Mouse (Mus musculus): Measurements from ENCODE around the gene Swap70. TPM values are rescaled to one million over a fixed set of nuclear protein-coding genes. Genes with fewer than 3 reads are reported as not detected.

Swap70 gene
- total and polyA plus RNA-seq, 3 experiments = 12.6 to 23.2 (median 13.0) TPM

GRCm38 (mm10) chr7:110237837-110238451, 16.4 kb downstream of the Swap70 start:
- DNase-seq = no peak

DNA sequence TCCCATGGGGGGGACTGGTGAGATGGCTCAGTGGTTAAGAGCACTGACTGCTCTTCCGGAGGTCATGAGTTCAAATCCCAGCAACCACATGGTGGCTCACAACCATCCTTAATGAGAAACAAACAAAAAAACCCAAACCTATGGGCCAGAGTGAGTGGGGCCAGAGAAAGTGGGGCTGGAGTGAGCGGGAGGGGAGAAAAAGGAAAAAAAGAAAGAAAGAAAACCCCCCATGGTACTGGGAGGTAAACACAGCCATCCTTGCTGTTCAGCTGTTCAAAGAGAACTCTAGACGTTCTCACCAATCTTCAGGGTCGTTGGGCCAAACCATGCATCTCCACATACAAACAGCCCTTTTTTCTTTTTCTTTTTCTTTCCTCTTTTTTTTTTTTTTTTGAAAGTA, 18.1 kb downstream of the Swap70 start:
- no peak for DNase-seq

- no peak for DNase-seq
These were observed 20.2 kb downstream of the Swap70 start for GRCm38 (mm10) chr7:110241472-110242289.

GRCm38 (mm10) chr7:110242290-110242581, 20.7 kb downstream of the Swap70 start:
- no peak for DNase-seq

DNA sequence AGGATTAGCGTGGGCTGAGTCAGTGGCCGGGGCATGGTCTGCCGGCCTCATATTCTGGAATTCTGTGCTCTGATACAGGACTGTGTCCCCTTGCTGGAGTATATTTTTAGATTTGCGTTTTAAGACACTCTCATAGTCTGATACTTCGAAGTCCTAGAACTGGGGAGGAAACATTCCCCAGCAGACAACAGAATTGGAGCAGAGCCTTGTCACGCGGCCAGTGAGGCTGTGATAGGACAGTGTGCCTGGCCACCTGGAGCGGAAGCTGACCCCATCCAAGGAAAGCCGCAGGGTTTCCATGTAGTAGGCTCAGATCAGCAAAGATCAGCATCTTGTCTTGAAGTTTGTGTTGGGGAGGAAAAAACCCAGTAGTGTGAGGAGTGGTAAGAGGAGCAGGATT, 23.6 kb downstream of the Swap70 start:
- DNase-seq = no peak

- DNase-seq = no peak
These were observed 25.0 kb downstream of the Swap70 start for GRCm38 (mm10) chr7:110246526-110246925.

- DNase-seq = no peak
These were observed 26.3 kb downstream of the Swap70 start for GRCm38 (mm10) chr7:110247801-110248200.

GRCm38 (mm10) chr7:110248677-110249076, 27.2 kb downstream of the Swap70 start:
- DNase-seq = no peak

DNA sequence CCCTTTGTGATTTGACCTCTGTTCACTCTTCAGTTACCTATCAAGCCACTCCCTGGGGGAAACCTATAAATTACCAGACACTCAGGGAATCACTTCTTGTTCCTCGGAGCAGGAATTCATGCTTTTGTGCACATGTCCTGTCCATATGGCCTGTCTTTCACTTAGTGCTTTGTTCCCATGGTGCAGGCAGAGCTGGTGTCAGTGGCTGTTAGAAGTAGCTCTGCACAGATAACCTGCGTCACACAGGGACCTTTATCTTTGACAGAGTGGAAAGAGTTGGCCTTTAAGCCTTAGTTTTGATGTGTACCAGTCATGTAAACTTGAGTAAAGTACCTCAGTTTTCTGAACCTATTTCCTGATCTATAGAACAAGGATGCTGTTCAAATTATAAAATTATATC, 32.4 kb downstream of the Swap70 start:
- no peak for DNase-seq

GRCm38 (mm10) chr7:110254395-110254794, 32.9 kb downstream of the Swap70 start:
- DNase-seq = no peak

DNA sequence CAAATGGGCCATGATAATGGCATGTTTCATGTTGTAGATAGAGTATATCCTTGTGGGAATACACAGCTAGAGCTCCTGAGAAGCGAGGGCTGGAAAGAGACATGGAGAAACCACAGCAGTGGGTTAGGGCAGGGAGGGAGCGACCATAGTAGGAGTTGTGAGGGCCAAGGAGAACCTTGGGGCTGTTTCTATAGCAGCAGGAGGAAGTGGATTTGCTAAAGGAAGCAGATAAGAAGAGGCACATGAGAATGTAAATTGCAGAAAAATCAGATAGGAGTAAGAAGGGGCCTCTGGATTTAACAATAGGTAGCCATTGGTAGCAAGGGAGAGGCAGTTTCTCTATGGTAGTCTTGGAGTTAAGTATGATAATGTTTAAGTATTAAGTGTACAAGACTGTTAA, 35.5 kb downstream of the Swap70 start:
- DNase-seq = no peak

DNA sequence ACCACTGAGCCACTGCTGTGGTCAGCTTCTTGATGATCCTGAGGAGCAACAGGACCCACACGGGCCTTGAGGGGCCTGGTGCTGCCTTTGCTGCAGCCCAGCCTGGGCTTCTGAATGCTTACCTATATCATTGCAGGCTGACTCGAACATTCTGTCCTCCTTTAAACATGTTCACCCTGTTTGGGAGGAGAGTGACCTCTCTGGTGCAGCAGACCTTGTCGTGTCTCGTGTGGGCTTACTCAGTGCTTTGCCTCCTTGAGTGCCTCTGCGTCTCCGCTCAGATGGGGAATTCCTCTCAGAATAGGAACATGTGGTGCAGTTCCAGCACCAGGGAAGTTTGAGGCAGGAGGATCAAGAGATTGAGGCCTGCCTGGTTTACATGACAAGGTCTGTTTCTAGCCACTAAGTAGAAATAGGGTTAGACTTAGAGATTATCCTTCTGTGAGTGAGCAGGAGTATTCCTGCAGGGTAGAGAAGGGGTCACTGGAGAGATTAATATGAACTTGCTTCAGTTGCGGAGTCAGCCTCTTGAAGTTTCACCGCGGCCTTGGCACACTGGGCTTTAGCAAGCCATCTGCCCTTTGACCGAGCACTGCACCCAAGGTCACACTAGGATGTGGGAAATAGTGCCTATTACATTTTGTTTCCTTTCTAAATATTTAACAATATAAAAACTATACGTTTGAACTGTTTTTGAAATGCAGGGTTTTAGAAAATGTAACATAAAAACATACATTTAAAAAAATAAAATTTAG, 36.9 kb downstream of the Swap70 start:
- peak; percentile 55 for DNase-seq

- DNase-seq = peak; percentile 59
These were observed 38.6 kb downstream of the Swap70 start for GRCm38 (mm10) chr7:110259966-110260711.

- DNase-seq = no peak
These were observed 40.3 kb downstream of the Swap70 start for GRCm38 (mm10) chr7:110261807-110262206.

GRCm38 (mm10) chr7:110262661-110263060, 41.1 kb downstream of the Swap70 start:
- no peak for DNase-seq

DNA sequence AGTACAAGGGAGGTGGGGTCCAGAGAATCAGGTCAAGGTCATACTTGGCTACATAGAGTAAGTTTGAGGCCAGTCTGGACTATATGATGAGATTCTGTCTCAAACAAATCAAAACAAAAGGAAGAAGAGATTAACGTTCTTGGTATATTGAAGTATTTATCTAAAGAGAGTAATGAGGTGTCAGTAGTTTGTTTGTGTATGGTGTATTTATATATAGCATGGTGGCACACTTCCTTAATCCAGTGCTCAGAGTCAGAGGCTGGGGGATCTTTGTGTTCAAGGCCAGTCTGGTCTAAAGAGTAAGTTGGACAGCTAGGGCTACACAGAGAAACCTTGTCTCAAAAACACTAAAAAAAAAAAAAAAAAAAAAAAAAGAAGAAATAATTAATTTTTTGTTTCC, 42.0 kb downstream of the Swap70 start:
- DNase-seq = no peak

GRCm38 (mm10) chr7:110265796-110266195, 44.3 kb downstream of the Swap70 start:
- peak; percentile 89 for DNase-seq

DNA sequence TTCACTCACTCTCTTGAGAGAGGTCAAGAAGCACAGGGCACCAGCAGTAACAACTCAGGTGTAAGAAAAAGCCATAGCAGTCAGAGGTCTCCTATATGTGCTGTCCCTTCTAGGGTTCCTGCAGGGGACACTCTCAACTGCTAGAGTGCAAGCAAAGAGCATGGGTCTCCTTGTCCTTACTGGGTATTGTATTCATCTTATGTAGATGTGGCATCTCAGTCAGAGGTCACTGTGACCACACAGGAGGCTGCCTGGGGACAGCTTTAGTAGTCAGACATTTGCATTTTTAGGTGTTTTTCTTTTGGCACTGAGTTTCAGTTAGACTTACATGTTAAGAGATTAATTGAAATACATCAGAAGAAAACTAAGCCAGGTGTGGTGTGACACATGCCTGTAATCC, 45.5 kb downstream of the Swap70 start:
- no peak for DNase-seq

DNA sequence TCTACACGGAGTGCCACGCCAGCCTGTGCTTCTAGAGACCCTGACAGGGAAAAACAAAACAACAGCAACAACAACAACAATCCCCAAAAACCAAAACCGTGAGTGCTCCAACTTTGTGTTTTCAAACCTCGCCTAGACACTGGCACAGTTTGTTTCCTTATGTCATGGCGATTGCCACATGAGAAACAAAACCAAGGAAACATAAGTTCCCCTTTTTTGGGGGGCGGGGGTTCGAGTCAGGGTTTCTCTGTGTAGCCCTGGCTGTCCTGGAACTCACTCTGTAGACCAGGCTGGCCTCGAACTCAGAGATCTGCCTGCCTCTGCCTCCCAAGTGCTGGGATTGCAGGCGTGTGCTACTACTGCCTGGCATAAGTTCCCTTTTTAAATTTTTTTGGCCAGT, 46.5 kb downstream of the Swap70 start:
- DNase-seq = no peak

GRCm38 (mm10) chr7:110268511-110268910, 47.0 kb downstream of the Swap70 start:
- no peak for DNase-seq

DNA sequence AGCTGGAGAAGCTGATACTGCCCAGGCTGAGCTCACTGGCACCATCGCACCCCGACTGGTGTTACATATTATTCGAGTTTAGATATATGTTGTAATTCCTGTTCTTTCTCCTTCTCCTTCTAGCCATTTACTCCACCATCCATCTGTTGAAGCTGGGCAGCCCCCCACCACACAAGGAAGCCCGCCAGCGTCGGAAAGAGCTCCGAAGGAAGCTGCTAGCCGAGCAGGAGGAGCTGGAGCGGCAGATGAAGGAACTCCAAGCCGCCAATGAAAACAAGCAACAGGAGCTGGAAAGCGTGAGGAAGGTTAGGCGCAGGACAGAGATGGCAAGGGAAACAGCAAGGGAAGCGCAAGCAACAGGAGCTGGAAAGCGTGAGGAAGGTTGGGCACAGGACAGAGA, 48.3 kb downstream of the Swap70 start:
- no peak for DNase-seq

DNA sequence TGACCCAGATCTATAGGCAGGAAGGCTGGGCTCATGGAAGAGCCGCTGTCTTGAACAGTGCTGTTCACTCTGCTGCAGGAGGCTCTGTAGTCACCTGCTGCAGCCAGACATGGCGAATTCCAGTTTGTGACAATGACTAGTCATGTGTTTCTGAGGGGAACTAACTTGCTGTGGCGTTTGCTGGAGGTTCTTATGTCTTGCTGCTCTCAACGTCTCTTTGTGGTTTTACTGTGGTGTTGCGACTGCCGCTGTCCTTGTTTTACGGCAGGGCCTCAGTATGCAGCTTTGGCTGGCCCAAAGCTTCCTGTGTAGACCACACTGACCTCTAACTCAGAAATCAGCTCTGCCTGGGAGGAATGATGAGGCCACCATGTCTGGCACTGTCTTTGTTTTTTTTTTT, 48.9 kb downstream of the Swap70 start:
- no peak for DNase-seq

- DNase-seq = peak; percentile 26
These were observed 50.3 kb downstream of the Swap70 start for GRCm38 (mm10) chr7:110271814-110272213.
